Mouse (Mus musculus) cortical plate, adult 2 months (tissue): ENCODE results near the gene Zbp1.

Source experiments
- CTCF ChIP-seq: fragments of 200-500 bp; IDR thresholded peaks from 2 replicates; pipeline ENCODE4 v1.5.1; 2011; ENCODE audit warnings: mild to moderate bottlenecking, control low read depth, low read length; ENCODE audit not compliant: insufficient read depth; ENCODE audit errors: extremely low read depth
- POLR2A ChIP-seq: fragments of 200-500 bp; IDR thresholded peaks from 2 replicates; pipeline ENCODE4 v1.6.1; 2011; ENCODE audit warnings: mild to moderate bottlenecking, low read length, control low read depth; ENCODE audit not compliant: insufficient read depth; ENCODE audit errors: extremely low read depth

DNA sequence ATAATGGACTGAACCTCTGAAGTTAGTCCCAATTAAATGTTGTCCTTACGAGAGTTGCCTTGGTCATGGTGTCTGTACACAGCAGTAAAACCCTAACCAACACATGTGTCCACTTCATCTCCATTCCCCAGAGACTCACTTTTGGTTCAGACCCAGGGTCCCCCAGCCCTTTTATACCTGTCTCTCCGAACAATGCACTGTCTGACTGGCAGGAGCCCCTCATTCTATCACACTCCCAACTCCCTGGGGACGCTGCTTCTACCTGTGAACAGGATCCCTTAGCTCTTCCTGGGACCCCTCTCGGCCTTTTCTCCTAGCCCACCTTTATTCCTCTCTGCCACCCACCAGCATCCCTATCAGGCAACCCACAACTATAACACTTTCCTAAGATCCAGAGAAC, 23.9 kb downstream of the Zbp1 start:
- TF ChIP-seq CTCF (no peak), POLR2A (no peak)
